Mouse (Mus musculus) MEL (cell line): Measurements from ENCODE around the gene Ahcyl1. TPM values are rescaled to one million over a fixed set of nuclear protein-coding genes. Genes with fewer than 3 reads are reported as not detected.
A peak's percentile ranks its signal among the peaks of the same experiment; 100 is the strongest.

Experiments used
- DNase-seq: peaks from one replicate; pipeline ENCODE4 v3.0.0; 2011; ENCODE audit warnings: low read depth, low spot score
- H3K27ac ChIP-seq: 2 replicates; pipeline ENCODE4 v1.5.1; 2012; ENCODE audit warnings: low read depth, mild to moderate bottlenecking, control low read depth, low read length, moderate library complexity; ENCODE audit not compliant: control insufficient read depth
- H3K27me3 ChIP-seq, 2 experiments: fragments of 150-350 bp in 1 of 2; sonication (generic) in 1 of 2; 2 replicates each; pipeline ENCODE4 v1.6.1; 2012; ENCODE audit warnings: low read length in 2 of 2, mild to moderate bottlenecking in 2 of 2, improper control_type of control experiment in 1 of 2, moderate library complexity in 1 of 2; ENCODE audit not compliant: insufficient read depth in 2 of 2, control insufficient read depth in 1 of 2
- H3K36me3 ChIP-seq, 2 experiments: 2 replicates each; pipeline ENCODE4 v1.6.1; 2012 to 2014; ENCODE audit warnings: low read length in 2 of 2, improper control_type of control experiment in 1 of 2, inconsistent platforms in 1 of 2, mild to moderate bottlenecking in 1 of 2; ENCODE audit not compliant: insufficient read depth in 2 of 2, control insufficient read depth in 1 of 2
- H3K4me1 ChIP-seq, 2 experiments: fragments of 150-350 bp in 1 of 2; sonication (generic) in 1 of 2; 2 replicates each; pipeline ENCODE4 v1.6.1; 2012; ENCODE audit warnings: low read length in 2 of 2, improper control_type of control experiment in 1 of 2, mild to moderate bottlenecking in 1 of 2; ENCODE audit not compliant: insufficient read depth in 2 of 2, control insufficient read depth in 1 of 2
- H3K4me3 ChIP-seq, 2 experiments: fragments of 150-350 bp in 1 of 2; sonication (generic) in 1 of 2; 2 replicates each; pipeline ENCODE4 v1.5.1; 2012; ENCODE audit warnings: low read depth in 2 of 2, low read length in 2 of 2, mild to moderate bottlenecking in 2 of 2, moderate library complexity in 2 of 2, control low read depth in 1 of 2, improper control_type of control experiment in 1 of 2; ENCODE audit not compliant: control insufficient read depth in 1 of 2, insufficient read depth in 1 of 2
- H3K79me2 ChIP-seq: 2 replicates; pipeline ENCODE4 v1.6.1; 2012; ENCODE audit warnings: mild to moderate bottlenecking, low read length, moderate library complexity; ENCODE audit not compliant: control insufficient read depth, poor library complexity, insufficient read depth
- H3K9ac ChIP-seq: 2 replicates; pipeline ENCODE4 v1.6.1; 2012; ENCODE audit warnings: low read depth, mild to moderate bottlenecking, control low read depth, low read length, moderate library complexity; ENCODE audit not compliant: control insufficient read depth, poor library complexity, severe bottlenecking
- H3K9me3 ChIP-seq: fragments of 150-350 bp; sonication (generic); replicated peaks from 2 replicates; pipeline ENCODE4 v1.6.1; 2012; ENCODE audit warnings: mild to moderate bottlenecking, low read length, improper control_type of control experiment, moderate library complexity; ENCODE audit not compliant: insufficient read depth
- CHD1 ChIP-seq: IDR thresholded peaks from 2 replicates; pipeline ENCODE4 v1.6.1; 2012; ENCODE audit warnings: low read depth, mild to moderate bottlenecking, inconsistent platforms, low read length, improper control_type of control experiment
- CTCF ChIP-seq, 3 experiments: IDR thresholded peaks in 2 of 3; conservative IDR thresholded peaks in 1 of 3; 2 replicates each; pipeline ENCODE4 v1.5.1; 2011 to 2012; ENCODE audit warnings: low read length in 3 of 3, low read depth in 2 of 3, mild to moderate bottlenecking in 2 of 3, improper control_type of control experiment in 1 of 3, inconsistent platforms in 1 of 3, mixed read lengths in 1 of 3, moderate library complexity in 1 of 3; ENCODE audit not compliant: control insufficient read depth in 1 of 3, insufficient read depth in 1 of 3, poor library complexity in 1 of 3, severe bottlenecking in 1 of 3
- E2F4 ChIP-seq: IDR thresholded peaks from 2 replicates; pipeline ENCODE4 v1.6.1; 2011; ENCODE audit warnings: low read depth, low read length, improper control_type of control experiment, borderline replicate concordance
- EP300 ChIP-seq, 2 experiments: IDR thresholded peaks; 2 replicates each; pipeline ENCODE4 v1.6.1; 2011; ENCODE audit warnings: improper control_type of control experiment in 2 of 2, low read length in 2 of 2, low read depth in 1 of 2, mild to moderate bottlenecking in 1 of 2
- ETS1 ChIP-seq: IDR thresholded peaks from 2 replicates; pipeline ENCODE4 v1.6.1; 2012; ENCODE audit warnings: low read depth, mild to moderate bottlenecking, inconsistent platforms, low read length, improper control_type of control experiment, moderate library complexity
- GABPA ChIP-seq: IDR thresholded peaks from 2 replicates; pipeline ENCODE4 v1.6.1; 2012; ENCODE audit warnings: low read depth, mild to moderate bottlenecking, inconsistent platforms, low read length, improper control_type of control experiment, moderate library complexity
- HCFC1 ChIP-seq: IDR thresholded peaks from 2 replicates; pipeline ENCODE4 v1.6.1; 2012; ENCODE audit warnings: low read depth, mild to moderate bottlenecking, inconsistent platforms, low read length, improper control_type of control experiment, moderate library complexity
- JUND ChIP-seq: IDR thresholded peaks from 2 replicates; pipeline ENCODE4 v1.6.1; 2011; ENCODE audit warnings: low read depth, mild to moderate bottlenecking, improper control_type of control experiment, low read length
- MAFK ChIP-seq: IDR thresholded peaks from 2 replicates; pipeline ENCODE4 v1.6.1; 2011; ENCODE audit warnings: low read depth, mild to moderate bottlenecking, low read length, improper control_type of control experiment, borderline replicate concordance
- MEF2A ChIP-seq: IDR thresholded peaks from 2 replicates; pipeline ENCODE4 v1.6.1; 2014; ENCODE audit warnings: low read depth, mild to moderate bottlenecking, inconsistent platforms, low read length, improper control_type of control experiment; ENCODE audit not compliant: poor library complexity, insufficient replicate concordance, severe bottlenecking; ENCODE audit errors: extremely low read depth
- MYB ChIP-seq: IDR thresholded peaks from 2 replicates; pipeline ENCODE4 v1.6.1; 2011; ENCODE audit warnings: mild to moderate bottlenecking, low read depth, low read length, improper control_type of control experiment
- MYC ChIP-seq: IDR thresholded peaks from 2 replicates; pipeline ENCODE4 v1.6.1; 2011; ENCODE audit warnings: low read depth, mild to moderate bottlenecking, low read length, improper control_type of control experiment, moderate library complexity
- NELFE ChIP-seq: IDR thresholded peaks from 2 replicates; pipeline ENCODE4 v1.6.1; 2011; ENCODE audit warnings: low read depth, low read length, improper control_type of control experiment
- POLR2A ChIP-seq, 2 experiments: IDR thresholded peaks; 2 replicates each; pipeline ENCODE4 v1.6.1; 2011 to 2012; ENCODE audit warnings: low read length in 2 of 2, mild to moderate bottlenecking in 2 of 2, control low read depth in 1 of 2, improper control_type of control experiment in 1 of 2, low read depth in 1 of 2, moderate library complexity in 1 of 2; ENCODE audit not compliant: control insufficient read depth in 1 of 2, insufficient read depth in 1 of 2, poor library complexity in 1 of 2
- POLR2AphosphoS2 ChIP-seq: IDR thresholded peaks from 2 replicates; pipeline ENCODE4 v1.6.1; 2011; ENCODE audit warnings: low read length, improper control_type of control experiment
- POLR2AphosphoS5 ChIP-seq: IDR thresholded peaks from 2 replicates; pipeline ENCODE4 v1.6.1; 2012; ENCODE audit warnings: low read depth, borderline replicate concordance, mild to moderate bottlenecking, inconsistent platforms, low read length, moderate library complexity, mixed read lengths
- RAD21 ChIP-seq: IDR thresholded peaks from 2 replicates; pipeline ENCODE4 v1.6.1; 2011; ENCODE audit warnings: mild to moderate bottlenecking, low read depth, low read length, improper control_type of control experiment
- RCOR1 ChIP-seq: IDR thresholded peaks from 2 replicates; pipeline ENCODE4 v1.6.1; 2012; ENCODE audit warnings: low read depth, mild to moderate bottlenecking, inconsistent platforms, low read length, improper control_type of control experiment
- SIN3A ChIP-seq: IDR thresholded peaks from 2 replicates; pipeline ENCODE4 v1.6.1; 2012; ENCODE audit warnings: low read length, improper control_type of control experiment, inconsistent platforms
- SMC3 ChIP-seq: IDR thresholded peaks from 2 replicates; pipeline ENCODE4 v1.6.1; 2011; ENCODE audit warnings: low read depth, low read length, improper control_type of control experiment
- TAL1 ChIP-seq: IDR thresholded peaks from 2 replicates; pipeline ENCODE4 v1.6.1; 2012; ENCODE audit warnings: mild to moderate bottlenecking, inconsistent platforms, low read length, moderate library complexity, mixed read lengths
- TBP ChIP-seq: IDR thresholded peaks from 2 replicates; pipeline ENCODE4 v1.8.0; 2011; ENCODE audit warnings: low read depth, low read length, improper control_type of control experiment
- USF1 ChIP-seq: IDR thresholded peaks from 2 replicates; pipeline ENCODE4 v1.6.1; 2014; ENCODE audit warnings: low read depth, mild to moderate bottlenecking, inconsistent platforms, low read length, improper control_type of control experiment, moderate library complexity
- USF2 ChIP-seq, 2 experiments: IDR thresholded peaks; 2 replicates each; pipeline ENCODE4 v1.6.1; 2011 to 2012; ENCODE audit warnings: improper control_type of control experiment in 2 of 2, low read length in 2 of 2, borderline replicate concordance in 1 of 2, inconsistent platforms in 1 of 2, low read depth in 1 of 2, mild to moderate bottlenecking in 1 of 2; ENCODE audit not compliant: insufficient read depth in 1 of 2
- ZMIZ1 ChIP-seq: IDR thresholded peaks from 2 replicates; pipeline ENCODE4 v1.6.1; 2012; ENCODE audit warnings: low read depth, mild to moderate bottlenecking, inconsistent platforms, low read length, improper control_type of control experiment, moderate library complexity
- ZNF384 ChIP-seq: IDR thresholded peaks from 2 replicates; pipeline ENCODE4 v1.6.1; 2012; ENCODE audit warnings: low read depth, mild to moderate bottlenecking, inconsistent platforms, low read length, improper control_type of control experiment
- polyA plus RNA-seq, 2 experiments: library from polyadenylated mRNA; stranded (reverse) in 1 of 2; unstranded in 1 of 2; fragments of >175 nt in 1 of 2; fragments of >200 nt in 1 of 2; gene quantifications; 2 replicates each; pipeline versions ENCODE4 v1.2.1 to v1.2.4; 2012; ENCODE audit warnings: low replicate concordance in 2 of 2, low read depth in 1 of 2; ENCODE audit not compliant: insufficient read length in 2 of 2, insufficient read depth in 1 of 2, missing spikeins in 1 of 2
- total RNA-seq: library from RNA; depleted of rRNA; stranded (reverse); fragments of 300-350 nt; gene quantifications from 2 replicates; pipeline ENCODE4 v1.2.3, GENCODE M21; 2012

Ahcyl1 gene
- total and polyA plus RNA-seq, 3 experiments, result 28.0 to 105 (median 104) TPM

DNA sequence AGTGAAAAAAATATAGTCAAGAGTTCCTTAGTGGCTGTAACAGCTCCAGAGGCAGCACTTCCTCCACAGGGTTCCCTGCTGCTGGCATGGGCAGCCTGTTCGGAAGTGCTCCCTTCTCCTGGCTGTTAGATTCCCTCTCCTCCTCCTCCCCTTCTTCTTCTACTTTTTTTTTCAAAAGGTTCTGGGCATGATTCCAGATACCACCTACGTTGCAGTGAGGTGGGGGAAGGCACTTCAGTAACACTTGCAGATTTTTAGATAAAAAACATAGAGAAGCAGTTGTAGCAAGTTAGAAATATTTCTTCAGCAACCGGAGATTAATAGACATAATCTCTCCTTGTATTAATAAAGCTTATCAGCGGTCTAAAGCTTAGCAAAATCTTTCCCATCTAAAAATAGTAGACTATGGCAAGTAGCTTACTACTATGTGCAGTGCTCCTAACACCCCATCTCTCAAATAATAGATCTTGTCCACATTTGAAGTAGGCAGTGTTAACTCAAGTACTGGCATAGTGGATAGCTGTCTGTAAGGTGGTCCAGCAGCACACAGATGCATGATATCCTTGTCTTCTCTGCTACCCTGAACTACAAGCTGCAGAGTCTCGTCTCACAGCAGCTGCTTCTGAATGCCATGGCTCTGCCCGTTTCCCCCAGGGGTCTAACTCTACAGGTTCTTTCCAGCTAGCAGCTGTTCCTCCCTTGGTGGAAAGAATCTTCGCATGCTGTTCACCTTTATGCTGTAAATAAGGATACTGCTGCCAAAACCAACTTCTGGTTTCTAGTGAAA is 15.4 kb downstream of the Ahcyl1 start (continued):
- TF ChIP-seq CTCF (IDR thresholded peaks at IDR 0.05 in 2 of 3, conservative IDR thresholded peaks at IDR 0.05 in 1 of 3; ENCODE audit: control insufficient read depth in 1 of 3, insufficient read depth in 1 of 3, low read depth in 2 of 3, low read length in 3 of 3, poor library complexity in 1 of 3, severe bottlenecking in 1 of 3), result no peak
- TF ChIP-seq SMC3, result no peak
- no peak for TF ChIP-seq E2F4
- no peak for TF ChIP-seq NELFE
- peak; percentile 70 to 76 for TF ChIP-seq EP300 (IDR thresholded peaks at IDR 0.05; ENCODE audit: low read depth in 1 of 2, low read length in 2 of 2)
- TF ChIP-seq CHD1, result no peak
- TF ChIP-seq ZNF384, result peak; percentile 98
- no peak for TF ChIP-seq GABPA
- TF ChIP-seq POLR2A (IDR thresholded peaks at IDR 0.05; ENCODE audit: control insufficient read depth in 1 of 2, insufficient read depth in 1 of 2, low read depth in 1 of 2, low read length in 2 of 2, poor library complexity in 1 of 2), result no peak
- peak; percentile 84 for TF ChIP-seq ETS1
- TF ChIP-seq TBP, result no peak
- no peak for TF ChIP-seq JUND
- TF ChIP-seq RCOR1, result peak; percentile 91
- TF ChIP-seq USF2 (IDR thresholded peaks at IDR 0.05; ENCODE audit: borderline replicate concordance in 1 of 2, insufficient read depth in 1 of 2, low read depth in 1 of 2, low read length in 2 of 2), result no peak
- peak; percentile 73 for TF ChIP-seq SIN3A
- TF ChIP-seq USF1, result no peak
- TF ChIP-seq MYB, result no peak
- no peak for TF ChIP-seq TAL1
- no peak for TF ChIP-seq POLR2AphosphoS5
- TF ChIP-seq ZMIZ1, result no peak
- 0 out of 2 replicates have a peak, but pooled peaks have one; percentile 41 for TF ChIP-seq MYC

DNA sequence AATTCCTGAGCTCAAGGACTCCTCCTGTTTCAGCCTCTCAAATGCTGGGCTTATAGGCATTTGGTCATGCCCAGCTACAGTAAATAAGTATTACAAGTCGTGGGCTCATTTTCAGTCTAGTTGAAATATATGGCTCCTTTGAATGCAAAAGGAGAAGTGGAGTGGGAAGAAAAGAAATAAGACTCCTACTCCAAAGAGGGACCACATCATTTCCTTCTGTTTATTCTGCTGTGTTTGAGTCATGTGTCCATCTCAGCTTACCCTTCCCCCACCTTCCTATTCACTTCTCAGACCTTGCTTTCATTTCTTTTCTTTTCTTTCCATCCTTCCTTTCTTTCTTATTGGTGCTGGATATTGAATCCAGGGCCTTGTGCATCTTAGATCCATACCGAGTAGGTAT is 24.9 kb downstream of the Ahcyl1 start:
- peak overlapping the region; percentile 71 for H3K27ac ChIP-seq
- TF ChIP-seq RAD21 (no peak), TBP (no peak), MEF2A (no peak), RCOR1 (no peak), MAFK (no peak), USF1 (peak; percentile 53; the same call in 1 of the 2 replicates), POLR2AphosphoS2 (no peak), POLR2AphosphoS5 (no peak), HCFC1 (no peak)
- TF ChIP-seq, all 39 proteins: peak for 1

More for the DNA sequence above, 24.9 kb downstream of the Ahcyl1 start:
- Histone ChIP-seq H3K36me3 (peaks cover 19 to 43% of the 10 kb centered on the region in 2 experiments), H3K9me3 (no peaks in the 10 kb centered on the region), H3K79me2 (no peaks in the 10 kb centered on the region; the same call in 1 of the 2 replicates), H3K4me3 (no peak overlapping the region), H3K27me3 (no peaks in the 10 kb centered on the region), H3K9ac (no peak overlapping the region), H3K4me1 (peaks cover 3 to 13% of the 10 kb centered on the region in 2 experiments; a peak in 3 of 4 replicates)
- DNase-seq, result no peak
